Mouse (Mus musculus) hindbrain, embryonic 16.5 days (tissue): ENCODE measurements around the gene Sprtn. TPM values are rescaled to one million over a fixed set of nuclear protein-coding genes. Genes with fewer than 3 reads are reported as not detected.

Source experiments
- ATAC-seq: fragments of 200-750 bp; cut with Nextera tagmentation; 2 replicates; pipeline ENCODE4 v1.8.0; 2017; ENCODE audit warnings: moderate TSS enrichment, moderate library complexity
- H3K27ac ChIP-seq: fragments of 300-500 bp; sonication (generic); 2 replicates; pipeline ENCODE4 v1.5.1; 2014; ENCODE audit warnings: low read depth, mild to moderate bottlenecking, control low read depth, low read length, moderate library complexity
- H3K27me3 ChIP-seq: fragments of 300-500 bp; sonication (generic); replicated peaks from 2 replicates; pipeline ENCODE4 v1.6.1; 2014; ENCODE audit warnings: low read length; ENCODE audit not compliant: control insufficient read depth, insufficient read depth
- H3K36me3 ChIP-seq: fragments of 300-500 bp; sonication (generic); 2 replicates; pipeline ENCODE4 v1.6.1; 2014; ENCODE audit warnings: mild to moderate bottlenecking, low read length, moderate library complexity, mixed read lengths; ENCODE audit not compliant: control insufficient read depth, insufficient read depth
- H3K4me1 ChIP-seq: fragments of 300-500 bp; sonication (generic); 2 replicates; pipeline ENCODE4 v1.6.1; 2014; ENCODE audit warnings: low read depth, low read length; ENCODE audit not compliant: control insufficient read depth, insufficient read depth
- H3K4me2 ChIP-seq: fragments of 300-500 bp; sonication (generic); 2 replicates; pipeline ENCODE4 v1.6.1; 2014; ENCODE audit warnings: mild to moderate bottlenecking, low read length, control low read depth, moderate library complexity
- H3K4me3 ChIP-seq: fragments of 300-500 bp; sonication (generic); 2 replicates; pipeline ENCODE4 v1.5.1; 2014; ENCODE audit warnings: mild to moderate bottlenecking, low read length, control low read depth, moderate library complexity
- H3K9ac ChIP-seq: fragments of 300-500 bp; sonication (generic); 2 replicates; pipeline ENCODE4 v1.6.1; 2014; ENCODE audit warnings: low read depth, mild to moderate bottlenecking, control low read depth, low read length, moderate library complexity
- H3K9me3 ChIP-seq: fragments of 300-500 bp; sonication (generic); 2 replicates; pipeline ENCODE4 v1.6.1; 2014; ENCODE audit warnings: mild to moderate bottlenecking, low read length, moderate library complexity; ENCODE audit not compliant: control insufficient read depth
- WGBS: fragments of 180-500 bp; shearing (Covaris S2); extraction: QIAGEN DNeasy Blood & Tissue Kit; methylation state at CpG from one replicate; pipeline ENCODE4 v1.1.7; 2014; 5-methylcytosine and 5-hydroxymethylcytosine counted together
- polyA plus RNA-seq: library from polyadenylated mRNA; unstranded; fragments of >200 nt; fragmentation: Nextera tagmentation; extraction: Ambion mirVana; gene quantifications from 2 replicates; pipeline ENCODE4 v1.2.1, GENCODE M21; 2015

The Sprtn gene
- polyA plus RNA-seq, 1 experiment from 2014 or later, result 5.9 TPM

DNA sequence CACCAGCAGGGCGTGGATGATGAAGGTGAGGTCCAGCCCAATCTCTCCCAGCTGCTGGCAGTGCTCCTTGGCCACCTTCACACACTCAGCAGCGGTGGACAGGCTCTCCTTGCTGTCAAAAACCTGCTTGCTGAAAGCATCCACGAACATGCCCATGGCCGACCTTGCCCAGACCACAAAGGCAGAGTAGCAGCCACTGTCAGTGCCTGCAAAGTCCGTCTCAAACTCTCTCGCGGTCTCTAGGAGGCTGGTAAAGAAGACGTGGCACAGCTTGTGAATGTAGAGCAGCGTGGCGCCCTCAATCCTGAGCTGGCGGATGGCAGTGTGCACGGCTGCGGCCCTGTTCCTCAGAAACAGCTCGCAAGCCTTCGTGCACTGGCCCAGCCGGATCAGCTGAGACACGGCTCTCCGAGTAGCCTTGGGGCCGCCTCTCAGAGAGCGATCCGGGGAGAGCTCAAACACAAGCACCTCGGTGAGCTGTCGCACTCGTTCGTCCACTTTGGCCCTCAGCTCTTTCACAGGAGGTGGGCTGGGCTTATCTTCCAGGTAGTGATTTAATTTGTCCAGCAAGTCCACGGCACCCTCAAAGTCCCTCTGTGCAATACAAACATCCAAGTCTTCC, 1.6 kb upstream of the Sprtn start:
- H3K4me3 ChIP-seq, result peak overlapping the region; percentile 97
- no peaks in the 10 kb centered on the region for H3K9me3 ChIP-seq
- H3K9ac ChIP-seq, result peak overlapping the region; percentile 86
- H3K27ac ChIP-seq, result no peak overlapping the region
- no peaks in the 10 kb centered on the region for H3K27me3 ChIP-seq
- peaks cover 18% of the 10 kb centered on the region for H3K36me3 ChIP-seq
- no peak for ATAC-seq
- peaks cover 31% of the 10 kb centered on the region for H3K4me1 ChIP-seq
- WGBS, result 82% methylated on average over 26 of the region's 26 CpGs
- peak overlapping the region; percentile 86 for H3K4me2 ChIP-seq

DNA sequence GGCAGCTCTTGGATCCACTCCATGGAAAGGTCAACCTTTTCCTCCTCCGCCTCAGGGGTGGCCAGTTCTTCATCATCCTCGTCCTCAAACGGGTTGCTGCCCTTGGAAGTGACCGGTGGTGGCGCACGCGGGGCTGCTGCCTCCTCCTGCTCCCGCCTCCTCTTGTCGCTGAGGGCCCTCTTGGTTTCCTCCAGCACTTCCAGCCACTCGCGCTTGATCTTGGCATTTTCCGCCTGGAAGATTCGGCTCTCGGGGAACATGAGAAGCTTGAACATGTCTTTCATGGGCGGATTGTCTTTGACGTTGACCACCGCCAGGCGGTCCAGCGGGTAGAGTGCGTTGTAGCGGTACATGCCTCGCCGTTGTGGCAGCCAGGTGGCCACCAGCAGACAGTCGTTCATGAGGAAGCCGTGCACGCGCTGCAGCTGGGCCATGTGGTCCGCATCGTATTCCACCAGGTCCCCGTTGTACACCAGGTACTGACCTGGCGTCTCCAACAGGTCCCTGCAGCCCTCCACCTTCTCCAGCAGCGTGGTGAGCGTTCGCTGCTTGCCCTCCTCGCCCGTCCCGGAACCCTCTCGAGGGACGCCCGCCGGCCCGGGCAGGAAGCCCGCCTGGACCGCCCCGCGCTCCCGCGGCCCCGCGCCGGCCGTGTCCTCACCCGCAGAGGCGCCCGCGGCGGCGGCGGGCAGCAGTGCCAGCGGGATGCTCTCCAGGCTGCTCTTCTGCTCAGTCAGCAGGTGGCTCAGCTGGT, 877 bp upstream of the Sprtn start:
- 1% methylated on average over 60 of the region's 60 CpGs for WGBS
- peaks cover 22% of the 10 kb centered on the region for H3K36me3 ChIP-seq
- H3K9ac ChIP-seq, result peak overlapping the region; percentile 86
- no peaks in the 10 kb centered on the region for H3K27me3 ChIP-seq
- ATAC-seq, result peak; percentile 51
- H3K9me3 ChIP-seq, result no peaks in the 10 kb centered on the region
- peak overlapping the region; percentile 86 for H3K4me2 ChIP-seq
- H3K4me1 ChIP-seq, result peaks cover 31% of the 10 kb centered on the region
- H3K4me3 ChIP-seq, result peak overlapping the region; percentile 97
- peak overlapping the region; percentile 87 for H3K27ac ChIP-seq

DNA sequence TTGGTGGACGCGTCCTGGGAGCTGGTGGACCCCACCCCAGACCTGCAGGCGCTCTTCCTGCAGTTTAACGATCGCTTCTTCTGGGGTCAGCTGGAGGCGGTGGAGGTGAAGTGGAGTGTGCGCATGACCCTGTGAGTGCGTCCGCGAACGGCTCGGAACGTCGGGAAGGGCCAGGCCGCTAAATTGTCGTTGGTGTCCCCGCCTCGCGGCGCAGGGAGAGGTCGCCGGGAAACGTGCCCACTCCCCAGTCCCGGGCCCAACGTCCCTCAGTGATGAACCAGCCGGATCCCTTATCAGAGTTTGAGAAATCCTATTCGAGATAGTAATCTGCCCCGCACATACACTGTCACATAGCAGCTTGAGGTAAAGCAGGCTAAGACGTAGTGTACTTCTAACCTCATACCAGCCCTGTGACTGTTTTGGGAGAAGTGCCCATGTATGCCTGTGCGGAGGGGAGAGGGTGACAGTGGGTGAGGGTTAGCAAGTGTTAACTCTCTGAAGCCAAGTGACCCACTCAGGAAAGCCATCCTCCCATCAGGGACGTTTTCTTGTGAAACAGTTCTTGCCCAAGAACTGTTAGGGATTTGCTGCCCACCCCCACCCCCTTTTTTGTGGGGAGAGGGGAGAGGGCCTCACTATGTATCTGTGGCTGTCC, 692 bp downstream of the Sprtn start:
- peak; percentile 25 for ATAC-seq
- Histone ChIP-seq H3K4me1 (peaks cover 31% of the 10 kb centered on the region), H3K9me3 (no peaks in the 10 kb centered on the region), H3K4me3 (peak overlapping the region; percentile 97), H3K27ac (peak overlapping the region; percentile 74; the same call in 1 of the 2 replicates), H3K36me3 (peaks cover 36% of the 10 kb centered on the region), H3K9ac (peak overlapping the region; percentile 75), H3K27me3 (no peaks in the 10 kb centered on the region), H3K4me2 (peak overlapping the region; percentile 93)
- 7% methylated on average over 29 of the region's 31 CpGs for WGBS

DNA sequence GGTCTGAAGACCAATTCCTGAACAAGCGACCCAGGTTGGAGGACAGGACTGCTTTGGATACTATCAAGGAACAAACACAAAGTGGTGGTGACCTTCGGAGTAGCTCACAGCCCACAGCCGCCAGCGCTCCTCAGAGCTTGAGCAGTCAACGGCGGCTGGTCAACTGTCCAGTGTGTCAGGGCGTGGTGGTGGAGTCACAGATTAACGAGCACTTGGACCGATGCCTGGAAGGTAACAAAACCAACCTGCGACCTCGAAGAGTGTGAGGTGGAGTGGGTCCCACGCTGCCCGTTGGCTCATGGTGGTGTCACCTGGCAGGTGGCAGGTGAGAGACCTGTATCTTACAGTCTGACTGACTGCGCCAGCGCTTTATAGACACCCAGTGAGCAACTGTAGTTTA, 5.5 kb downstream of the Sprtn start:
- no peaks in the 10 kb centered on the region for H3K9me3 ChIP-seq
- no peak for ATAC-seq
- no peak overlapping the region for H3K4me2 ChIP-seq
- H3K9ac ChIP-seq, result no peak overlapping the region
- peaks cover 8% of the 10 kb centered on the region for H3K4me1 ChIP-seq
- H3K27me3 ChIP-seq, result no peaks in the 10 kb centered on the region
- 92% methylated on average over 15 of the region's 15 CpGs for WGBS
- H3K4me3 ChIP-seq, result no peak overlapping the region
- H3K27ac ChIP-seq, result no peak overlapping the region
- H3K36me3 ChIP-seq, result peaks cover 41% of the 10 kb centered on the region

DNA sequence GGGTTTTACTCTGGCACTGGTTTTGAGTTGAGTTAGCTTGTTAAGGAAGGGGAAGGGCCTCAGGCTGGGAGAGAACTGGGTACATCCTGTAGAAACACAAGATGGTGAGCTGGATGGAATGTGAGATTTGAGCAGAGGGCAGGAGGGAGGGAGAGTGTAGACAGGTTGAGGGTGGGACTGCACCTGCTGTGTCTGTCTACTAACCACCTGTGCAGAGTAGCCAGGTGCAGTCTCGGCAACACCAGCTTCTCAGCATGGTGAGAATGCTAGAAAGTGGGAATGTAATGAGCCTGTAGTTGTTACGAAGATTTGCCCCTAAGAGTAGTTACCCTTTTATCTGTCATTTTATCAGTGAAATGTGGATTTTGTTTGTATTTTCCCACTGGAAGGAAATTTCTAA, 7.8 kb downstream of the Sprtn start:
- H3K27me3 ChIP-seq, result no peaks in the 10 kb centered on the region
- no peak overlapping the region for H3K27ac ChIP-seq
- H3K36me3 ChIP-seq, result peaks cover 50% of the 10 kb centered on the region
- H3K4me1 ChIP-seq, result no peaks in the 10 kb centered on the region
- H3K9me3 ChIP-seq, result no peaks in the 10 kb centered on the region
- ATAC-seq, result no peak
- no peak overlapping the region for H3K9ac ChIP-seq
- H3K4me3 ChIP-seq, result no peak overlapping the region
- no peak overlapping the region for H3K4me2 ChIP-seq
- 84% methylated on average over 2 of the region's 2 CpGs for WGBS

DNA sequence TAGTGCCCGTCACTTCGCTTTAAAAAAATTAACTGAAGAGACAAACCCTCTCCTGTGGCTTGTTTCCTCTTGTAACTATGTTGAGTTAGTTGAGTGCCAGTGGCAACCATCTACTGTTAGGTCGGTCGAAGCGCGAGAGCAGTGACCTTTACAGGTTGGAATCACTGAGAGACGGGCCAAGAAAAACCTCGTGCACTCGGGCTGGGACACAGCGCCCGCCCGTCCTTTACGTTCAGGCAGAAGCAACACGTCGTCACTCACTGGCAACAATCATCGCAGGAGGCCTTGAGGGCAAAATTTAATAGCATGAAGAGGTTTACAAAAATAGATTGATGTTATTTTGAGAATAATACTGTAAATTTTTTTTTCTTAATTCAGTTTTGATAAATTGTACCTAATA, 12.2 kb downstream of the Sprtn start:
- Histone ChIP-seq H3K4me1 (no peaks in the 10 kb centered on the region), H3K9me3 (no peaks in the 10 kb centered on the region), H3K36me3 (peaks cover 41% of the 10 kb centered on the region), H3K4me3 (no peak overlapping the region), H3K9ac (no peak overlapping the region), H3K27ac (no peak overlapping the region), H3K4me2 (no peak overlapping the region), H3K27me3 (no peaks in the 10 kb centered on the region)
- WGBS, result 95% methylated on average over 16 of the region's 16 CpGs
- no peak for ATAC-seq

DNA sequence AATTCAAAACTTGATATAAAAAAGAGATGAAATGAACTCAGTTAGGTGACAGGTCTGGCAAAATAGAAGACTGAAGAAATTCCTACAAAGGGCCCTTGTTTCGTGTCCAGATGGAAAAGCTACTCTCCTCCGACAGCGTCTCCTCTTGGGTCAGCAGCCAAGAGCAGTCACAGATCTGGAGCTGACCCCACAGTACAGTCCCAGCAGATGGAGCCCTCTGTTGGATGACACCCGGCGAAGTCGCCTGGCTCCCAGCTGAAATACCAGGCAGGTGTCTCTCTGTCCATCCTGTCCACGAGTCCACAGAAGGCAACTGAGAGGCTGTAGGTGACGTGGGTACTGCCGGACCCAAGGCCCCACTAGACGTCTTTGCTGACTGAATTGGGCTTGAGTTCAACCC, 12.7 kb downstream of the Sprtn start:
- ATAC-seq, result no peak
- Histone ChIP-seq H3K9me3 (no peaks in the 10 kb centered on the region), H3K4me2 (no peak overlapping the region), H3K4me1 (no peaks in the 10 kb centered on the region), H3K9ac (no peak overlapping the region), H3K27me3 (no peaks in the 10 kb centered on the region), H3K36me3 (peaks cover 41% of the 10 kb centered on the region), H3K27ac (no peak overlapping the region), H3K4me3 (no peak overlapping the region)
- 90% methylated on average over 10 of the region's 10 CpGs for WGBS

DNA sequence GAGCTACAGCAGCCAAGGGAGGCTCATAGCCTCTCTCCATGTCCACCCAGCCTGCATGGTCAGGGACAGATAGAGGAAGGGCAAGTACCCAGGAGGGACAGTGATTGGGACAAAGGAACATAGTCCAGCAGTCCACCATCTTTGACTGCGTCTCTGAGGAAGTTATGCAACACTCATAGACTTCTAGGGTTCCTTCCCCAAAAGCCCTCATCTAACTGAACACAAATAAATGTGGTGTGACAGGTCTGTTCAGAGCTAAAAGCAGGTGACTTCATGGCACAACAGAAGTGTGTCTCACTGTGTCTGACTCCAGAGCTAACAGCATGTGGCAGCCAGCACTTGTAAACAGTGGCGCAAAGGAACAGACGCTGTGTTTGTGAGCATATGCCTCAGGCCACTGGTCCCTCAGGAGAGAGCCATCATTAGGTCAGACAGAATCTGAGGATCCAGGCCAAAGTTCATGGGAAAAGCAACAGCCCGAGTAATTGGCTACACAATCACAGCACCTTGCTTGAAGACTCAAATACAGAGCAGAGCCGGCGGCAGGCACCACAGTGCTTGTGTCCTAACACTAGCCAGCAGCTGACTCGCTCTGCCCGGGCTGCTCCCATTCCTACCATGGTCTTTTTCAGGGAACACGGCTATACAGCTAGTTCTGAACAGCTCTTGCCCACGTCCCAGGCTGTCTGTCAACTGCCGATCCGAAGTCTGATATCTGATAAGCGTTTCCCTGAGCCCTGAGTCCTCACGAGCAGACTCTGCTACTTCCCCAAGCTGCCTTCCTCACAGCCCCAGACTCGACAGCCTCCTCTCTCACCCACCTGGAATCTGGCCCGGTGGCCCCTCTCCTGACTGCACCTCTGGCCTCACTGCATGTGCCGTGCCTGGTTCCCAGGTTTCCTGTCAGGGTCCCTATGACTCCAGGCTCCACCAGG, 14.5 kb downstream of the Sprtn start:
- no peak overlapping the region for H3K4me3 ChIP-seq
- H3K4me1 ChIP-seq, result no peaks in the 10 kb centered on the region
- H3K36me3 ChIP-seq, result peaks cover 31% of the 10 kb centered on the region
- no peaks in the 10 kb centered on the region for H3K27me3 ChIP-seq
- 77% methylated on average over 17 of the region's 17 CpGs for WGBS
- no peak overlapping the region for H3K4me2 ChIP-seq
- H3K27ac ChIP-seq, result no peak overlapping the region
- no peak overlapping the region for H3K9ac ChIP-seq
- H3K9me3 ChIP-seq, result no peaks in the 10 kb centered on the region
- no peak for ATAC-seq
